Mouse (Mus musculus) thymus, adult 2 months (tissue): ENCODE results near the gene Ptn. TPM values are rescaled to one million over a fixed set of nuclear protein-coding genes. Genes with fewer than 3 reads are reported as not detected.

ENCODE experiments used
- DNase-seq: peaks from one replicate; pipeline ENCODE4 v3.0.0; 2021
- H3K27ac ChIP-seq: fragments of 200-500 bp; 2 replicates; pipeline ENCODE4 v1.5.1; 2012; ENCODE audit warnings: low read length, control low read depth; ENCODE audit not compliant: control insufficient read depth, insufficient read depth
- H3K27me3 ChIP-seq: fragments of 200-500 bp; 2 replicates; pipeline ENCODE4 v1.6.1; 2012; ENCODE audit warnings: mild to moderate bottlenecking, low read length, moderate library complexity, mixed read lengths; ENCODE audit not compliant: control insufficient read depth, insufficient read depth
- H3K36me3 ChIP-seq: fragments of 200-500 bp; 2 replicates; pipeline ENCODE4 v1.6.1; 2012; ENCODE audit warnings: mild to moderate bottlenecking, low read length, moderate library complexity; ENCODE audit not compliant: control insufficient read depth, insufficient read depth
- H3K4me1 ChIP-seq: fragments of 200-500 bp; replicated peaks from 2 replicates; pipeline ENCODE4 v1.6.1; 2012; ENCODE audit warnings: low read length; ENCODE audit not compliant: control insufficient read depth, insufficient read depth
- H3K4me3 ChIP-seq: fragments of 200-500 bp; 2 replicates; pipeline ENCODE4 v1.5.1; 2012; ENCODE audit warnings: mild to moderate bottlenecking, low read length, control low read depth, moderate library complexity; ENCODE audit not compliant: control insufficient read depth, insufficient read depth
- CTCF ChIP-seq: fragments of 200-500 bp; IDR thresholded peaks from 2 replicates; pipeline ENCODE4 v1.5.1; 2012; ENCODE audit warnings: mild to moderate bottlenecking, control low read depth, low read length, moderate library complexity, borderline replicate concordance; ENCODE audit not compliant: control insufficient read depth, poor library complexity, insufficient read depth; ENCODE audit errors: extremely low read depth
- POLR2A ChIP-seq: fragments of 200-500 bp; IDR thresholded peaks from 2 replicates; pipeline ENCODE4 v1.6.1; 2012; ENCODE audit warnings: mild to moderate bottlenecking, low read length, control low read depth, moderate library complexity; ENCODE audit not compliant: control insufficient read depth, poor library complexity, insufficient read depth; ENCODE audit errors: extremely low read depth
- WGBS: fragments of 180-500 bp; shearing (Covaris S2); methylation state at CpG from one replicate; pipeline ENCODE4 v1.1.7; 2018; 5-methylcytosine and 5-hydroxymethylcytosine counted together
- polyA plus RNA-seq: library from polyadenylated mRNA; depleted of rRNA; stranded (reverse); fragments of >200 nt; gene quantifications from 2 replicates; pipeline ENCODE4 v1.2.3, GENCODE M21; 2012

Gene Ptn
- polyA plus RNA-seq, 1 experiment, result 2.9 TPM

GRCm38 (mm10) chr6:36671274-36671673 lies 138.7 kb downstream of the Ptn start:
- no peaks in the 10 kb centered on the region for H3K27me3 ChIP-seq
- no peak overlapping the region for H3K4me3 ChIP-seq
- no peaks in the 10 kb centered on the region for H3K36me3 ChIP-seq
- no peaks in the 10 kb centered on the region for H3K4me1 ChIP-seq
- DNase-seq, result no peak
- TF ChIP-seq POLR2A (no peak), CTCF (no peak)
- WGBS, result 95% methylated on average over 3 of the region's 3 CpGs
- H3K27ac ChIP-seq, result no peak overlapping the region
